Mouse (Mus musculus) liver, adult (tissue): ENCODE measurements around the gene Tspan13.

Experiments
- GATA4 ChIP-seq: IDR thresholded peaks from 2 replicates; pipeline ENCODE4 v1.6.1; 2014; ENCODE audit warnings: mild to moderate bottlenecking, low read length; ENCODE audit not compliant: insufficient replicate concordance

The Tspan13 gene

GRCm38 (mm10) chr12:36013216-36013910, 28.9 kb downstream of the Tspan13 start:
- no peak for TF ChIP-seq GATA4

DNA sequence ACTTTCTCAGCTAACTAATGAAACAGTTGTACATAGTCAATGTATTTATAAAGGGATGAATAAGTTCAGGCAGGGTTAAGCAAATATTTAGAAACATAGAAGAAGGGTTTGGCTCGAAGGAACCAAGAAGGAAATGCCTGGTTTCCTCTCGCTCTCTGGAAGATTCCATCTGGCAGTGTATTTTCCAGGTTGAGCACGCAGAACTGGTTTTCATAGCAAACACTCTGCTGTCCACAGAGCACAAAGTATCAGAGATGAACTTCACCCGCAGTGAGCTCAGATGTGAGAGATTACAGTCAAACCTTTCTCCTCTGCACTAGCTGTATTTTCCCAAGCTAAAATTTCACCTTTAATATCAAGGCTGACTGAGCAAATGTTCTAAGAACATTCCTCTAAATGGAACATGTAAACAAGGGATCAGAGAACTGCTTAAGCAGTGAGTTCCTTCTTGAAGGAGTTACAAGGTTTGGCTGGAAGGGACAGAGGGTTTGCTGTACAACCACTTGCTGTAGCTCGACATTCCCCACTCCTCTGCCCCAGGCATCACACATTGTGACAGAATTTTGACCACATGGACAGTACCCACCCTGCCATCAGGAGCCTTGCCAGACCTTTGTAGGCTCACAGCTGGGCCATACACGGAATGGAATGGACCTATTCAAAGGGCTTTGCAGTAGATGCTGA, 33.8 kb downstream of the Tspan13 start:
- no peak for TF ChIP-seq GATA4

DNA sequence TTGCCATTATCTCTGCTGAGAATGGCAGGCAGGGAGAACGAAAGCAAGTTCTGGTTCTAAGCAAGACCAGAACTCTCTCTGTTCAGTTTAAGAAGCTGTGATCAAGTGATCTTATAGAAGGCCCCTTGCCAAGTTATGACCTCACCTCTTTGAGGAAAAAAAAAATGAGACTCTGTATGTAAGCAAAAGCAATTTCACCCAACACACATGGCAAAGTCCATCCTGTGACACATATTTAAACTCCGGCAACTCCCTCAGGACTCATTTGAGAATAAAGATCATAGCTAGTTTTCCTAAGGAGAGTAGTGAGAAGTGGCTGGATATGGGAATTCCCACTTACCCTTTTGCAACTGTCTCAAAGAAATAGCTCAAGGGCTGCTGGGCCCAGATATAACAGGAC, 34.7 kb downstream of the Tspan13 start:
- TF ChIP-seq GATA4 = no peak

DNA sequence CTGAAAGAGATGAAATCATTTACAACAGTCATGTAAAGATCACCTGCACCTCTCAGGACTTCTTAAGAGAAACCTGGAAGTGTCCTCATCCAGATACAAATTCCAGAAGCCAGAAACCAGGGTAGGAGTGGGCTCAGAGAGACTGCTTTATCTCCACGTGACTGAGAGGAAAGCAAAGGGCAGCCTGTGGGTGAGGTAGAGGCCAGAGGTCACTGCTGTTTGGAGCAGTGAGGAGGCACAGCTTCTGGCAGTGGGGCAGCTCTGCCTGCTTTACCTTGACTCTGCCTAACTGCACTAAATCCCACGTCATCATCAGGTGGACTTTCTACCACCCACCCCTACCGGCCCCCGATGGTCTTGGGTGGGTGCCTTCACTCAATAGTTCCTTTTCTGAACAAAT, 37.6 kb downstream of the Tspan13 start:
- no peak for TF ChIP-seq GATA4

- TF ChIP-seq GATA4 = no peak
Measured at GRCm38 (mm10) chr12:35995799-35996198, 46.5 kb downstream of the Tspan13 start.

DNA sequence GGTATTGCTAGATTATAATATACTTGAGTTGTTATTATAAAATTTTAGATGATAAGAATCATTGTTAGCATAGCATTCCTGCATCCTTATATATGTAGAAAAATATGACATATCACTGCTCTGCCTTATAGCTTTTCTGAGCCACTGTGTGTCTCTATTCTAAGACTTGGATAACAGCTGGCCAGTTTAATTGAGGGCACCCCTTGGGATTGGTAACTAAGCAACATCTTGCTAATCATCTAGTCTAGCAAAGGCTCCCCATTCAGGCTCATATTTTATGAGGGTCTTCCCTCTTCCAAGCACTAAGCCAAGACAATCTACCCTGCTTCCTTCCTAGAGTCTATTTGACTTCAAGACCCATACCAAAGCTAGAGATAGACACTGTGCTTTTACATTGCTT, 48.2 kb downstream of the Tspan13 start:
- no peak for TF ChIP-seq GATA4

DNA sequence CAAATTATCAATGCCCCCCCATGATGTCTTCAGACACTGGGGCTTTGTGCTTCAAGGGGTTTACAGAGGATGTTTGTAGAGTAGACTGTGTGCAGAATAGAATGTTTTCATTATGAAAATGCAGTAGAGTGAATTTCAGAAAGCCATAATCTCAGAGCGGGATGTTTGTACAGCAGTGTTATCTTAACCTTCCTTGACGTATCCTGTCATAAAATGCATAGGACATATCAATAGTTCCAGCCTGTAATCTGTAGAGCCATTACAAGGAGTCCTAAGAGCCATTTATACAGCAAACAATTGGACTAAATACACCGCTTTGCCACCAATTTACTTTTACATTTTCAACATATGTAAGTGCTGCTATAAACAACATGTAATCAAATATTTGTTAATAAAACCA, 48.7 kb downstream of the Tspan13 start:
- no peak for TF ChIP-seq GATA4

DNA sequence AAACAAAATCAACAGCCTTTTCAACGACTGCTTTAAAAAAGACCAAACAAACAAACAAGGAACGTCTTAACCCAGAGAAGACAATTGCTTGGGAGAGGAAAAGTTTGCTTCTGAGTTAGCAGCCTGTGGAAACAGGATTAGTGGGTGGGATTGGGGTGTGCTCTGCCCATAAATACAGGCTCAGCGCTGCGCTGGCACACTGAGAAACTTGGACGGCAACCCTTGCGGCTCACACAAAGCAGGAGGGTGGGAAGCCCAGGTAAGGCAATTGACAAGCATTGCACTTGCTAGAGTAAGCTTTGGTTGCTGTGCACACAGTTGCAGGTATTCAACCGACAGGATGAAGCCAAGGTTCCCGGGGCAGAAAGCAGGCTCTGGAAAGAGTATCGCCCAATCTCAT, 49.6 kb downstream of the Tspan13 start, which contains the start of gene Agr2:
Gene Agr2 (plus strand): TSS at position 197 of the 400 bp plus-strand sequence.
- no peak for TF ChIP-seq GATA4

DNA sequence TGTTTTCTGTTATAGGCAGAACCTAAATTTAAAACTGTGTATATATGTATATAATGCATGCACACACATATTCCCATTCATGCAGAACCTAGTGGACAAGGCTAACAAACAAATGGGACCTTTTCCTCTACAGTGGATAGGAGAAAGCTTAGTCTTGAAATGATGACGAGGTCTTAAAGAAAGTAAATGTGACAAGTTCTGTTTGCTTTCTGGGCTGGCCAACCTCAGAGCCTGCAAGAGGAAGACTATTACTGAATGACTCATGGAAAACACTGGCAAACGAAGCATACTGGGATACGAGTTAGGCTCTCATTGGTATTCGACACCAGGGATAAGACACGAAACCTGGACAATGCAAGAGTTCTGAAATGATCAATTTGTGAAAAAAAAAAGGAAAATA, 57.6 kb downstream of the Tspan13 start:
- no peak for TF ChIP-seq GATA4

DNA sequence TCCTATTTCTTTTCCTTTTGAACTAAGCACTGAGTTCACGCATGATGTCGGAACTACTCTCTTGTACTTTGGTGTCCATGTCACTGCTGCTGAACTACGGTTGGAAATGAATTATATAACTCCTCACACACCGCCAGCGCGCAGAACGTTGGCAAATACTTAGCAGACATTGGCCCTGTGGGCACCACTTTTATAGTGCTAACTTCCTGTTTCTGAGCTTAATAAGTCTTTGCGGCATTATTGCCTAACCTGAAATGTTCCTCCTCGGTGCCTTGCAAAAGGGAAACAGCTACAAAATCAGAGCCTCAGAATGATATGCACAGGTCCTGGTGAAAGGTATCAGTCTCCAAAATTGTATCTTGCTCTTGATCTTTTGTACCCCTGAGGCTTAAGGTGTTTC, 58.8 kb downstream of the Tspan13 start:
- TF ChIP-seq GATA4 = no peak

DNA sequence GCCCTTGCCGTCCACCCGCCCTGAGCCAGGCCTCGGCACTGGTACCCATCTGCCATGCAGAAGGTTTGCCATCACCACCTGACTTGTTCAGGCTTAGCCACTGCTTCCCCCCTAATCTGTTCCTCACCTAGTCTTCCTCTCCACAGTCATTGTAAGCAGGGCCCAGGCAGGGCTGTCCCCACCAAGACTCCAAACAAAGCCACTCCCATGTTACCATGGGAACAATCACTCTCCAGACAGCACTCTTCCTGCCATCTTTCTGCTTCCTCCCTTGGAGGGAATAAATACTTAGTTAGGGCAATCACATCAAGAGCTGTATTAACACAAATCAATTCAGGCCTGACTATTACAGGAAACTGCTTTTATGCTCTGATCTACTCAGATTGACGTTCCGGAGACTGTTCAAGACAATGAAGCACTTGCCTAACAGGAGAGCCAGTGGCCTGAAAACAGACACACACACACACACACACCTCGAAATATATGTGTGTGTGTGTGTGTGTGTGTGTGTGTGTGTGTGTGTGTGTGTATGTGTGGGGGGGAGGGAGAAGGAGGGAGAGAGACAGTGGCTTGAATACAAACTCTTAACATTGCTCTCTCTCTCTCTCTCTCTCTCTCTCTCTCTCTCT, 60.5 kb downstream of the Tspan13 start:
- no peak for TF ChIP-seq GATA4

GRCm38 (mm10) chr12:35979625-35980024, 62.7 kb downstream of the Tspan13 start:
- TF ChIP-seq GATA4 = no peak

DNA sequence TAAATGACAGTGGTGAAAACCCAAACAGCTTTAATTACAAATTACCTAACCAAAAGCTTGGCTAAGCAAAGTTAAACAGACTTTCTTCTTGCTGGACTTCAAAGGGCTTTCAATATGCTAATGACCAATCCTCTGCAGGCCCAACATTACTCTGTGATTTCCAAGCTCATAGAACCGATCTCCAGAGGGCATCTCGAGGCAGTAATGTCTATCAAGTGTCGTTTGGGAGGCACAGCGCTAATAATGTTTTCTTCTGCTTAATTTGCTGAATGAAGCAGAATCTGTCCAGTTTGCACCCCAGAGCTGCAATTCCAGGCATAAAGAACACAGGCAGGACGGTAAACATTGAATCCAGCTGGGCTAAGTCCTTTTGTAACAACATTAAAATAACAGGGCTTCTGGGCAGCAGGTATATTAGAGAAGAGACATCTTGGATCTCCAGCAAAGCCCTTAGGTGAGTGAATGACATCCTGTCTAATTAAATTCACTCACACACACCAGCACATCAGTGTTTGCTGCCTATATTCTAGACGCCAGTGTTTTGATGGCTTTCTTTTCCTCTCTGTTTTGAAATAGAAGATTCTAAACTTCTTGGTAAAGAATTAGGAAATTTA, 64.6 kb downstream of the Tspan13 start:
- TF ChIP-seq GATA4 = no peak

DNA sequence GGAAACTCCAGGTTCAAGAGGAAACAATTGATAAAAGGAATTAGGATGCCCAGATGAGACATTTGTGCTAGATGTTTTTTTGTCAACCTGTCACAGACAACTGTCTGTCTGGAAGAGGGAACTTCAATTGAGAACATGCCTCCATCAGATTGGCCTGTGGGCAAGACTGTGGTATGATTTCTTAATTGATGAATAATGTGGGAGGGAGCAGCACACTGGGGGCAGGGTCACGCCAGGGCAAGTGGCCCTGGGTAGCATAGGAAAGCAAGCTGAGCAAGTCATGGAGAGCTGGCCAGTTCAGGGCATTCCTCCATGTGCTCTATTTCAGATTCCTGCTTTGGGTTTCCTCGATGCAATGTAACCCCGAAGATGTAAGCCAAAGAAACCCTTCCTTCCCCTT, 66.4 kb downstream of the Tspan13 start:
- TF ChIP-seq GATA4 = no peak

GRCm38 (mm10) chr12:35966768-35967141, 75.5 kb downstream of the Tspan13 start:
- no peak for TF ChIP-seq GATA4

DNA sequence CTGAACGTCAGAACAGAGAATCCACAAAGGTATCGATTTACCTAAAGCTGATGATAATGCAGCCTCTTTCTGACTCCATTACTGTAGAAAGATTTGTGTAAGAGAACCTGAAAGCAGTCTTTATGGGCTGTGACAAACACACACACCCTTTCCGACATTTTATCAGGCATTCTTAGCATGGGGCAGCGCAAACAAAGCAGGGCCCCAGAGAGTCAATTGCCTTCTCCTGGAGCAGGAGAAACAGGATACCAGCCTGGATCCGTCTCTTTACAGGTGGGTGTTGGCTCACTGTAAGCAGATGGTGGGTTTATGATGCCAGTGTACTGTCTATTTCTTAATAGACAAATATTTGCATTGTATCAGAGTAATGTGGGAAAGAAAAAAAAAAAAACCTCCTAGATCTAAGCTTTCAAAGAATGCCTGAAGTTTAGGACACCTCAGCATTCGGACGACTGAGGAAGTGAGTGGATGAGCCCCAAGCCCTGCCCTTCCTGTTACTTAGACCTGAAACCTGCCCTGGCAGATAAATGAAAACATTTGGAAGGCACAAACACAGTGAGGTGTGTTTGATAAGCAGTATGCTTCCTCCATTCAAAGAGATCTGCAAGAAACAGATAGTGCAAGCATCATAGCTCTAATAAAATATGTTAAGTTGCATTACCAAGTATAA, 76.1 kb downstream of the Tspan13 start:
- TF ChIP-seq GATA4 = no peak
